Mouse (Mus musculus): ENCODE data around the gene Tspan4. TPM values are rescaled to one million over a fixed set of nuclear protein-coding genes. Genes with fewer than 3 reads are reported as not detected.

Tspan4 gene
- polyA plus RNA-seq, 1 experiment from 2014 or later = 107 TPM

GRCm38 (mm10) chr7:141524760-141525579 is 49.9 kb downstream of the Tspan4 start:
- peak; percentile 90 for DNase-seq (ENCODE audit: low spot score)
- H3K27ac ChIP-seq (ENCODE audit: low read length) = no peak overlapping the region
- no peak overlapping the region for H3K4me3 ChIP-seq (ENCODE audit: low read depth, low read length)
- no peaks in the 10 kb centered on the region for H3K4me1 ChIP-seq (ENCODE audit: insufficient read depth, low read depth, low read length)
- H3K9me3 ChIP-seq (ENCODE audit: low read length) = no peaks in the 10 kb centered on the region
- 54% methylated on average over 6 of the region's 6 CpGs for WGBS
- no peaks in the 10 kb centered on the region for H3K27me3 ChIP-seq (replicated peaks; ENCODE audit: insufficient read depth, low read length)
- TF ChIP-seq EP300 (IDR thresholded peaks at IDR 0.05) (no peak), CTCF (IDR thresholded peaks at IDR 0.05) (peak; percentile 94)
- H3K4me2 ChIP-seq (replicated peaks; ENCODE audit: low read depth, low read length) = no peak overlapping the region
- H3K9ac ChIP-seq (replicated peaks; ENCODE audit: low read depth) = no peak overlapping the region
- H3K36me3 ChIP-seq (ENCODE audit: insufficient read depth, low read length) = peaks cover 5% of the 10 kb centered on the region; the same call in 1 of the 2 replicates
- peak; percentile 89 for ATAC-seq

- Histone ChIP-seq H3K27ac (ENCODE audit: low read length) (no peak overlapping the region), H3K4me3 (ENCODE audit: low read depth, low read length) (no peak overlapping the region), H3K9me3 (ENCODE audit: low read length) (no peaks in the 10 kb centered on the region), H3K9ac (replicated peaks; ENCODE audit: low read depth) (no peak overlapping the region), H3K36me3 (ENCODE audit: insufficient read depth, low read length) (peaks cover 4% of the 10 kb centered on the region; the same call in 1 of the 2 replicates), H3K4me2 (replicated peaks; ENCODE audit: low read depth, low read length) (no peak overlapping the region), H3K4me1 (ENCODE audit: insufficient read depth, low read depth, low read length) (no peaks in the 10 kb centered on the region), H3K27me3 (replicated peaks; ENCODE audit: insufficient read depth, low read length) (no peaks in the 10 kb centered on the region)
- 81% methylated on average over 4 of the region's 4 CpGs for WGBS
- DNase-seq (ENCODE audit: low spot score) (no peak), ATAC-seq (0 out of 2 replicates have a peak, but pooled peaks have one; percentile 14)
- TF ChIP-seq EP300 (IDR thresholded peaks at IDR 0.05) (no peak), CTCF (IDR thresholded peaks at IDR 0.05) (no peak)
Measured at GRCm38 (mm10) chr7:141525580-141525925, 50.5 kb downstream of the Tspan4 start.

GRCm38 (mm10) chr7:141535570-141535969 is 60.5 kb downstream of the Tspan4 start:
- Histone ChIP-seq H3K9ac (replicated peaks; ENCODE audit: low read depth) (no peak overlapping the region), H3K9me3 (ENCODE audit: low read length) (no peaks in the 10 kb centered on the region), H3K27ac (ENCODE audit: low read length) (no peak overlapping the region), H3K36me3 (ENCODE audit: insufficient read depth, low read length) (no peaks in the 10 kb centered on the region), H3K4me3 (ENCODE audit: low read depth, low read length) (no peak overlapping the region), H3K4me1 (ENCODE audit: insufficient read depth, low read depth, low read length) (peaks cover 9% of the 10 kb centered on the region; the same call in 1 of the 2 replicates), H3K27me3 (replicated peaks; ENCODE audit: insufficient read depth, low read length) (no peaks in the 10 kb centered on the region), H3K4me2 (replicated peaks; ENCODE audit: low read depth, low read length) (no peak overlapping the region)
- 69% methylated on average over 1 of the region's 1 CpGs for WGBS
- DNase-seq (ENCODE audit: low spot score) = no peak
- TF ChIP-seq EP300 (IDR thresholded peaks at IDR 0.05) (no peak), CTCF (IDR thresholded peaks at IDR 0.05) (no peak)
- no peak for ATAC-seq

- Histone ChIP-seq H3K27ac (ENCODE audit: low read length) (peak overlapping the region; percentile 79), H3K36me3 (ENCODE audit: insufficient read depth, low read length) (no peaks in the 10 kb centered on the region), H3K4me1 (ENCODE audit: insufficient read depth, low read depth, low read length) (peaks cover 13% of the 10 kb centered on the region; the same call in 1 of the 2 replicates), H3K9me3 (ENCODE audit: low read length) (no peaks in the 10 kb centered on the region), H3K27me3 (replicated peaks; ENCODE audit: insufficient read depth, low read length) (no peaks in the 10 kb centered on the region), H3K4me2 (replicated peaks; ENCODE audit: low read depth, low read length) (peak overlapping the region; percentile 83), H3K9ac (replicated peaks; ENCODE audit: low read depth) (peak overlapping the region; percentile 48), H3K4me3 (ENCODE audit: low read depth, low read length) (peak overlapping the region; percentile 76)
- DNase-seq (ENCODE audit: low spot score) (peak; percentile 26), ATAC-seq (peak; percentile 0; the same call in 1 of the 2 replicates)
- WGBS = 5% methylated on average over 18 of the region's 18 CpGs
- TF ChIP-seq CTCF (IDR thresholded peaks at IDR 0.05) (no peak), EP300 (IDR thresholded peaks at IDR 0.05) (no peak)
Measured at GRCm38 (mm10) chr7:141538852-141539555, 64.0 kb downstream of the Tspan4 start.

- under 1% methylated on average over 45 of the region's 46 CpGs for WGBS
- ATAC-seq = peak; percentile 98
Measured at GRCm38 (mm10) chr7:141539556-141540311, 64.7 kb downstream of the Tspan4 start, which contains the start of gene Chid1. Gene Chid1 (minus strand): TSS chr7:141539857.

More at GRCm38 (mm10) chr7:141539556-141540311, 64.7 kb downstream of the Tspan4 start, which contains the start of gene Chid1:
- no peak for TF ChIP-seq EP300 (IDR thresholded peaks at IDR 0.05)
- TF ChIP-seq CTCF (IDR thresholded peaks at IDR 0.05) = no peak
- no peaks in the 10 kb centered on the region for H3K9me3 ChIP-seq (ENCODE audit: low read length)
- DNase-seq (ENCODE audit: low spot score) = peak; percentile 99
- peak within 1 kb of the TSS; percentile 48 for H3K9ac ChIP-seq (replicated peaks; ENCODE audit: low read depth)
- H3K27me3 ChIP-seq (replicated peaks; ENCODE audit: insufficient read depth, low read length) = no peaks in the 10 kb centered on the region
- H3K4me1 ChIP-seq (ENCODE audit: insufficient read depth, low read depth, low read length) = peaks cover 13% of the 10 kb centered on the region; the same call in 1 of the 2 replicates
- peak within 1 kb of the TSS; percentile 83 for H3K4me2 ChIP-seq (replicated peaks; ENCODE audit: low read depth, low read length)
- H3K27ac ChIP-seq (ENCODE audit: low read length) = peak within 1 kb of the TSS; percentile 83
- no peaks in the 10 kb centered on the region for H3K36me3 ChIP-seq (ENCODE audit: insufficient read depth, low read length)
- peak within 1 kb of the TSS; percentile 76 for H3K4me3 ChIP-seq (ENCODE audit: low read depth, low read length)

All from lung, postnatal 0 days (tissue).